Mouse (Mus musculus) hindbrain, embryonic 16.5 days (tissue): ENCODE data around the gene Sass6. TPM values are rescaled to one million over a fixed set of nuclear protein-coding genes. Genes with fewer than 3 reads are reported as not detected.
"Not testable (repeated sequence)": the region's sequence is repeated elsewhere in the genome, so short reads cannot be mapped to it uniquely, and the experiment has no call there.

Experiments
- ATAC-seq: fragments of 200-750 bp; cut with Nextera tagmentation; 2 replicates; pipeline ENCODE4 v1.8.0; 2017; ENCODE audit warnings: moderate TSS enrichment, moderate library complexity
- H3K27ac ChIP-seq: fragments of 300-500 bp; sonication (generic); 2 replicates; pipeline ENCODE4 v1.5.1; 2014; ENCODE audit warnings: low read depth, mild to moderate bottlenecking, control low read depth, low read length, moderate library complexity
- H3K27me3 ChIP-seq: fragments of 300-500 bp; sonication (generic); replicated peaks from 2 replicates; pipeline ENCODE4 v1.6.1; 2014; ENCODE audit warnings: low read length; ENCODE audit not compliant: control insufficient read depth, insufficient read depth
- H3K36me3 ChIP-seq: fragments of 300-500 bp; sonication (generic); 2 replicates; pipeline ENCODE4 v1.6.1; 2014; ENCODE audit warnings: mild to moderate bottlenecking, low read length, moderate library complexity, mixed read lengths; ENCODE audit not compliant: control insufficient read depth, insufficient read depth
- H3K4me1 ChIP-seq: fragments of 300-500 bp; sonication (generic); 2 replicates; pipeline ENCODE4 v1.6.1; 2014; ENCODE audit warnings: low read depth, low read length; ENCODE audit not compliant: control insufficient read depth, insufficient read depth
- H3K4me2 ChIP-seq: fragments of 300-500 bp; sonication (generic); 2 replicates; pipeline ENCODE4 v1.6.1; 2014; ENCODE audit warnings: mild to moderate bottlenecking, low read length, control low read depth, moderate library complexity
- H3K4me3 ChIP-seq: fragments of 300-500 bp; sonication (generic); 2 replicates; pipeline ENCODE4 v1.5.1; 2014; ENCODE audit warnings: mild to moderate bottlenecking, low read length, control low read depth, moderate library complexity
- H3K9ac ChIP-seq: fragments of 300-500 bp; sonication (generic); 2 replicates; pipeline ENCODE4 v1.6.1; 2014; ENCODE audit warnings: low read depth, mild to moderate bottlenecking, control low read depth, low read length, moderate library complexity
- H3K9me3 ChIP-seq: fragments of 300-500 bp; sonication (generic); 2 replicates; pipeline ENCODE4 v1.6.1; 2014; ENCODE audit warnings: mild to moderate bottlenecking, low read length, moderate library complexity; ENCODE audit not compliant: control insufficient read depth
- WGBS: fragments of 180-500 bp; shearing (Covaris S2); extraction: QIAGEN DNeasy Blood & Tissue Kit; methylation state at CpG from one replicate; pipeline ENCODE4 v1.1.7; 2014; 5-methylcytosine and 5-hydroxymethylcytosine counted together
- polyA plus RNA-seq: library from polyadenylated mRNA; unstranded; fragments of >200 nt; fragmentation: Nextera tagmentation; extraction: Ambion mirVana; gene quantifications from 2 replicates; pipeline ENCODE4 v1.2.1, GENCODE M21; 2015

Gene Sass6
- 11.5 and 12.3 TPM in 2 replicates for polyA plus RNA-seq

GRCm38 (mm10) chr3:116594728-116595602 is at the start of gene Sass6:
Gene Sass6 (plus strand): TSS chr3:116594982.
- Histone ChIP-seq H3K27ac (peak within 1 kb of the TSS; percentile 86), H3K4me2 (peak within 1 kb of the TSS; percentile 78), H3K36me3 (peaks cover 10% of the 10 kb centered on the region), H3K27me3 (no peaks in the 10 kb centered on the region), H3K9ac (peak within 1 kb of the TSS; percentile 83), H3K4me3 (peak within 1 kb of the TSS; percentile 60), H3K9me3 (no peaks in the 10 kb centered on the region), H3K4me1 (peaks cover 3% of the 10 kb centered on the region)
- ATAC-seq = peak; percentile 99
- under 1% methylated on average over 62 of the region's 65 CpGs for WGBS

DNA sequence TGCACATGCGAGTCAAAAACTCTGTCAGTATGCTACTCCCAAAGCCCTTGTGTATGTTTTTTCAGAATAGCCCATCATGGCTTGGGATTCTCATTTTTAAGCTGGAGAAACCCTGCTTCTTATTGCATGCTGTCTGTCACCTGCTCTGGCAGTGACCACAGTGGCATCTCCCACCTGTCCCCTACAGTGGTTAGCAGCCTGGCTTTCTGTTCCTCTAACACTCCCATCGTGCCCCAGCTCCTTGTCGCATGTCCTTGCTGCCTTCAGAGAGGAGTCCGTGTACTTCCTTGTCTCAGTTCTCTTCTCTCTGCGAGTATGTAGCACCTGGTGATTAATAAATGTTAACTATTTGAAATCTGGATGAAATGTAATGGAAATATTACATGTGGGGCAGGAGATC is 47.4 kb upstream of the Sass6 start:
- Histone ChIP-seq H3K27ac (no peak overlapping the region), H3K9ac (no peak overlapping the region), H3K4me1 (no peaks in the 10 kb centered on the region), H3K27me3 (no peaks in the 10 kb centered on the region), H3K36me3 (peaks cover 18% of the 10 kb centered on the region), H3K4me2 (no peak overlapping the region), H3K4me3 (no peak overlapping the region), H3K9me3 (no peaks in the 10 kb centered on the region)
- no peak for ATAC-seq
- WGBS = 86% methylated on average over 5 of the region's 5 CpGs

- Histone ChIP-seq H3K9me3 (no peaks in the 10 kb centered on the region), H3K4me3 (no peak overlapping the region), H3K36me3 (peaks cover 14% of the 10 kb centered on the region), H3K27me3 (no peaks in the 10 kb centered on the region), H3K27ac (no peak overlapping the region), H3K9ac (no peak overlapping the region), H3K4me2 (no peak overlapping the region), H3K4me1 (no peaks in the 10 kb centered on the region)
- no peak for ATAC-seq
- WGBS = 96% methylated on average over 5 of the region's 5 CpGs
Measured at GRCm38 (mm10) chr3:116551362-116551761, 43.4 kb upstream of the Sass6 start.

GRCm38 (mm10) chr3:116561315-116561714 is 33.5 kb upstream of the Sass6 start:
- H3K4me2 ChIP-seq, ATAC-seq, H3K4me3 ChIP-seq, H3K27ac ChIP-seq, H3K27me3 ChIP-seq, H3K9me3 ChIP-seq, H3K36me3 ChIP-seq, H3K9ac ChIP-seq, H3K4me1 ChIP-seq: not testable (repeated sequence)
- 97% methylated on average over 13 of the region's 14 CpGs for WGBS

GRCm38 (mm10) chr3:116562408-116563094 is 32.2 kb upstream of the Sass6 start, which contains the start of gene Lrrc39:
Gene Lrrc39 (plus strand): TSS chr3:116562973.
- ATAC-seq = no peak
- WGBS = 86% methylated on average over 7 of the region's 7 CpGs
- H3K4me1 ChIP-seq = no peaks in the 10 kb centered on the region
- H3K27me3 ChIP-seq = no peaks in the 10 kb centered on the region
- no peak within 1 kb of the TSS for H3K9ac ChIP-seq
- H3K4me3 ChIP-seq = no peak within 1 kb of the TSS
- H3K27ac ChIP-seq = no peak within 1 kb of the TSS
- H3K9me3 ChIP-seq = peaks cover 5% of the 10 kb centered on the region; the same call in 1 of the 2 replicates
- H3K4me2 ChIP-seq = no peak within 1 kb of the TSS
- no peaks in the 10 kb centered on the region for H3K36me3 ChIP-seq

DNA sequence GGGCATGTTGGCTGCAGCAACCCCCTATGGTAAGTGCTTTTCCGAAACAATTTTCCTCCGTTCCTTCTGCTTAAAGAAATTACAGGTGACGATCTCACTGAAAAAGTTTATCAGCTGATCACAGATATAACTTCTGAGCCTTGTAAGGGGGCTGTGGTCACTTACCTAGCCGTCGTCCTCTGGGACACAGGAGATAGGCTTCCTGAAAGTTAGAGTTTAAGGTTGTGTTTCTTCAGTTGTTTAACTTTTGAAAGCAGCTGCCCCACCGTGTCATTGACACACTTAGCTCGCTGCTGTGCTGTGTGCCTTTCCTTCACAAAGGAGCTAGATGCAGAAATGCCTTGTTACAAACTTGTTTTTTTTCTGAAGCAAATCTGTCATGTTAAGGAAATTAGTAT is 31.7 kb upstream of the Sass6 start:
- H3K36me3 ChIP-seq = no peaks in the 10 kb centered on the region
- H3K9me3 ChIP-seq = peaks cover 5% of the 10 kb centered on the region; the same call in 1 of the 2 replicates
- no peak overlapping the region for H3K4me3 ChIP-seq
- H3K4me1 ChIP-seq = no peaks in the 10 kb centered on the region
- no peaks in the 10 kb centered on the region for H3K27me3 ChIP-seq
- 84% methylated on average over 7 of the region's 7 CpGs for WGBS
- H3K9ac ChIP-seq = no peak overlapping the region
- H3K27ac ChIP-seq = no peak overlapping the region
- no peak overlapping the region for H3K4me2 ChIP-seq
- no peak for ATAC-seq

DNA sequence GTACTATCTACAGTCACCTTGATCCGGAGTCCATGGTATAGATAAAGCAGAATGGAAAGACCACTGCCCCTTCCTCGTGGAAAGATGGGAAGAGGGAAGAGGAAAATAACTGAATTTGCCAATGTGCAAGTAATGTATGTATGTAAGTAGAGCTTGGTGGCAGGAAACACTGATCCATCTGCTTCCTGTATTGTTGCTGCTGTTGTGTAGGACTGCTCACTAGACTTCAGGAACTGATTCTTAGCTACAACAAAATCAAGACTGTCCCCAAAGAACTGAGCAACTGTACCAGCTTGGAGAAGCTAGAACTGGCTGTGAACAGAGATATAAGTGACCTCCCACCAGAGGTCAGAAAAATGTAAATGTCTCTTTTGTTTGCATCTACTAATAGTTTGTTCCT is 24.2 kb upstream of the Sass6 start:
- ATAC-seq = no peak
- H3K4me2 ChIP-seq = no peak overlapping the region
- 78% methylated on average over 2 of the region's 2 CpGs for WGBS
- H3K9ac ChIP-seq = no peak overlapping the region
- H3K27me3 ChIP-seq = no peaks in the 10 kb centered on the region
- H3K4me3 ChIP-seq = no peak overlapping the region
- H3K27ac ChIP-seq = no peak overlapping the region
- H3K4me1 ChIP-seq = no peaks in the 10 kb centered on the region
- no peaks in the 10 kb centered on the region for H3K36me3 ChIP-seq
- H3K9me3 ChIP-seq = peaks cover 5% of the 10 kb centered on the region; the same call in 1 of the 2 replicates

GRCm38 (mm10) chr3:116577286-116577685 is 17.5 kb upstream of the Sass6 start:
- Histone ChIP-seq H3K27me3 (no peaks in the 10 kb centered on the region), H3K9me3 (no peaks in the 10 kb centered on the region), H3K4me1 (no peaks in the 10 kb centered on the region), H3K4me2 (no peak overlapping the region), H3K27ac (no peak overlapping the region), H3K36me3 (peaks cover 3% of the 10 kb centered on the region; the same call in 1 of the 2 replicates), H3K9ac (no peak overlapping the region), H3K4me3 (no peak overlapping the region)
- ATAC-seq = no peak
- 70% methylated on average over 3 of the region's 3 CpGs for WGBS

DNA sequence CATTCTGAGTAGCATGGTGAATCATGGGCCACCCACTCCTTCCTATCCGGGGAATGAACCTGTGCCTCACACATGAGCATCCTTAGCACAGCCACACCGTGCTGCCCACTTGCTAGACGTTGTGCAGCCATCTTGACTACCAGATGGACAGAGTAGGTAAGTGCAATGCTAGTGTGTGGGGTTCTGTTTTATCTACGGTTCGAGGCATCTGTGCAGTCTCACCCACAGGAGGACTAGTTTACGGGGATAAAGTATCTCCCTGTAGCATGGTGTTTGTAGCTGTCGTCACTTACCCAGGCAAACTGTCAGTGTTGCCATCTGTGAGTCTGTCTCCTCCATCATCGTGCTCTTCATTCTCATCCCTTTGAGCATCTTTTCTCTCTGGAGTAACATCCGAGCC is 12.6 kb upstream of the Sass6 start:
- H3K27me3 ChIP-seq = no peaks in the 10 kb centered on the region
- peaks cover 16% of the 10 kb centered on the region for H3K36me3 ChIP-seq
- H3K9ac ChIP-seq = no peak overlapping the region
- H3K4me2 ChIP-seq = no peak overlapping the region
- H3K4me1 ChIP-seq = no peaks in the 10 kb centered on the region
- ATAC-seq = no peak
- no peak overlapping the region for H3K4me3 ChIP-seq
- H3K27ac ChIP-seq = no peak overlapping the region
- H3K9me3 ChIP-seq = no peaks in the 10 kb centered on the region
- WGBS = 97% methylated on average over 9 of the region's 9 CpGs
